Comparison of ENCODE assay signal across 11 mouse cellular contexts in the genomic region with DNA sequence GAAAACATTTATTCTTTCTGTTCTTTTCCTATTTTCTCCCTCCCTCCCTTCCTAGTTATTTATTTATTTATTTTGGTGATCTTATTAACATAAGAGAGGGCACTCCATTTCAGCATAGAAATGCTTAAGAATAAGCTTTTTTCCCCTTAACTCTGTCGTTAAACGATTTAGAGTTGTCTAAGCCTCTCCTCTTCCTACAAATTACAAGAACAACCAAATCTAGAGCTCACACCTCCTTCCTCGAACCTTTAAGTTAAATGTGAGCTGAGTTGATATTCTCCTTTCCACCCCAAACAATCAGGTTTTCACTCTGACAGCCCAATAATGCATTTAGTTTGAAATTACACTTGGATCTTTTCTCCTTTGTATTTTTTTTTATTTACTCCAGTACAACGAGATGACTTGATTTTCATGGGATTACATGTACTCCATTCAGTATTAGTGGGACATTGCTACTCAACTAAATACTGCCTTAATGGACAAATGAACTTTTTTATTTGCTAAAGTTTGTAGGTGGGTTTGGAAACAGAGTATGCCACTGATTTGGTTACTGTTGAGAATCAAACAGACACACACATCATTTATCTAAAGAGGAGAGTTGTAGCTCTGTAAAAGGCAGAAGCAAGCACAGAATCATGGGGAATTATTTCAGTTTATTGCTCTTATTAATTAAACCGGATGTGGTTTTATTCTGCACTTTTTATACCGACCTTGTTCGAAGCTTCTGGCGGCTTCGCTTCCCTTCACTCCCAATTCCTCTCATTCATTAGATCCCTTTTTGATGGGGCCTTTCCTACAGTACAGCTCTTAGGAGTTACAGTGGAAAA.
A peak's percentile ranks its signal among the peaks of the same experiment; 100 is the strongest.
DNase-seq lines count a peak whose midpoint lies in the region; ATAC-seq and TF ChIP-seq lines count a peak whose summit lies in the region.
"Had no signal": no experiment of that assay in that cellular context is flagged by ENCODE, and none has a peak within 500 bp of the region (broad histone marks: within the 10 kb centered on the region; RNA-seq: fewer than 3 reads in every experiment).

No protein-coding gene starts in this region.

- peak overlapping the region; percentile 88 for H3K9ac ChIP-seq in heart, embryonic 13.5 days
- no peak overlapping the region for H3K9ac ChIP-seq in midbrain, embryonic 16.5 days (ENCODE audit: low read depth, low read length)
- H3K9ac ChIP-seq in hindbrain, embryonic 15.5 days = peak overlapping the region; percentile 27; the same call in 1 of the 2 replicates
- H3K9ac ChIP-seq: limb, embryonic 12.5 days had no signal

- 28% methylated on average over 9 of the region's 9 CpGs for WGBS in heart, embryonic 13.5 days
- WGBS in midbrain, embryonic 10.5 days = under 1% methylated on average over 9 of the region's 9 CpGs
- 6% methylated on average over 9 of the region's 9 CpGs for WGBS in midbrain, embryonic 16.5 days
- WGBS in hindbrain, embryonic 15.5 days = 8% methylated on average over 9 of the region's 9 CpGs
- 43% methylated on average over 9 of the region's 9 CpGs for whole genome bisulfite sequencing in small intestine, adult 2 months

- H3K36me3 ChIP-seq in heart, embryonic 13.5 days = no peaks in the 10 kb centered on the region
- H3K36me3 ChIP-seq in midbrain, embryonic 10.5 days = no peaks in the 10 kb centered on the region
- H3K36me3 ChIP-seq in midbrain, embryonic 16.5 days (ENCODE audit: control insufficient read depth, insufficient read depth, low read length) = no peaks in the 10 kb centered on the region
- no peaks in the 10 kb centered on the region for H3K36me3 ChIP-seq in hindbrain, embryonic 15.5 days
- H3K36me3 ChIP-seq in small intestine, adult 2 months (ENCODE audit: control insufficient read depth, insufficient read depth, low read length) = no peaks in the 10 kb centered on the region
- H3K36me3 ChIP-seq: limb, embryonic 12.5 days had no signal

- no peak for ATAC-seq in heart, embryonic 13.5 days (ENCODE audit: extremely low read depth, insufficient number of reproducible peaks, low FRiP score, low TSS enrichment)
- ATAC-seq in midbrain, embryonic 16.5 days = no peak
- ATAC-seq in hindbrain, embryonic 15.5 days (ENCODE audit: low FRiP score, low read depth) = no peak

- no peaks in the 10 kb centered on the region for H3K9me3 ChIP-seq in heart, embryonic 13.5 days
- no peaks in the 10 kb centered on the region for H3K9me3 ChIP-seq in midbrain, embryonic 10.5 days (replicated peaks)
- no peaks in the 10 kb centered on the region for H3K9me3 ChIP-seq in midbrain, embryonic 16.5 days (replicated peaks; ENCODE audit: control insufficient read depth, low read length, poor library complexity, severe bottlenecking)
- H3K9me3 ChIP-seq in hindbrain, embryonic 15.5 days = no peaks in the 10 kb centered on the region
- H3K9me3 ChIP-seq: limb, embryonic 12.5 days had no signal

- DNase-seq in heart, postnatal 36 days = no peak
- no peak for DNase-seq in midbrain, embryonic 10.5 days (ENCODE audit: low spot score)
- DNase-seq in gastrocnemius, postnatal 10 days = no peak
- DNase-seq in thymus, postnatal 36 days = no peak
- DNase-seq: right cerebral cortex, postnatal 25 days; thymus, postnatal 25 days had no signal

- H3K4me3 ChIP-seq in heart, embryonic 13.5 days = peak overlapping the region; percentile 63; the same call in 1 of the 2 replicates
- peak overlapping the region; percentile 42 for H3K4me3 ChIP-seq in midbrain, embryonic 10.5 days
- H3K4me3 ChIP-seq in midbrain, embryonic 16.5 days (ENCODE audit: low read depth, low read length) = no peak overlapping the region
- H3K4me3 ChIP-seq in hindbrain, embryonic 15.5 days = peak overlapping the region; percentile 39; the same call in 1 of the 2 replicates
- H3K4me3 ChIP-seq in small intestine, adult 2 months (ENCODE audit: low read depth, low read length) = no peak overlapping the region
- H3K4me3 ChIP-seq: limb, embryonic 12.5 days had no signal

- H3K27me3 ChIP-seq in heart, embryonic 13.5 days (replicated peaks) = peaks cover 16% of the 10 kb centered on the region
- peaks cover 84% of the 10 kb centered on the region for H3K27me3 ChIP-seq in midbrain, embryonic 10.5 days (ENCODE audit: low read depth, poor library complexity, severe bottlenecking)
- peaks cover 2% of the 10 kb centered on the region; the same call in 1 of the 2 replicates for H3K27me3 ChIP-seq in midbrain, embryonic 16.5 days (ENCODE audit: control insufficient read depth, insufficient read depth, low read depth, low read length)
- no peaks in the 10 kb centered on the region for H3K27me3 ChIP-seq in hindbrain, embryonic 15.5 days
- peaks cover 48% of the 10 kb centered on the region for H3K27me3 ChIP-seq in small intestine, adult 2 months (ENCODE audit: control insufficient read depth, insufficient read depth, low read length)

- TF ChIP-seq POLR2A in small intestine, adult 2 months (IDR thresholded peaks at IDR 0.05; ENCODE audit: low read depth, low read length) = no peak

- intact Hi-C loops in heart, postnatal 36 days (cut with DNase I) = loop anchor here (10.0 kb wide), 1 partner anchor 331 kb away; no protein-coding TSS in a partner anchor

- H3K4me1 ChIP-seq in heart, embryonic 13.5 days = peaks cover 35% of the 10 kb centered on the region
- peaks cover 60% of the 10 kb centered on the region for H3K4me1 ChIP-seq in midbrain, embryonic 10.5 days
- peaks cover 17% of the 10 kb centered on the region for H3K4me1 ChIP-seq in midbrain, embryonic 16.5 days (ENCODE audit: control insufficient read depth, insufficient read depth, low read length)
- peaks cover 61% of the 10 kb centered on the region for H3K4me1 ChIP-seq in hindbrain, embryonic 15.5 days (replicated peaks)
- no peaks in the 10 kb centered on the region; the same call in 1 of the 2 replicates for H3K4me1 ChIP-seq in small intestine, adult 2 months (ENCODE audit: control insufficient read depth, insufficient read depth, insufficient read length, low read length)

- 0 out of 2 replicates have a peak overlapping the region, but pooled peaks have one; percentile 78 for H3K27ac ChIP-seq in heart, embryonic 13.5 days (replicated peaks)
- no peak overlapping the region for H3K27ac ChIP-seq in midbrain, embryonic 10.5 days (replicated peaks)
- H3K27ac ChIP-seq in midbrain, embryonic 16.5 days (ENCODE audit: low read length) = no peak overlapping the region
- H3K27ac ChIP-seq in hindbrain, embryonic 15.5 days (replicated peaks) = peak overlapping the region; percentile 92
- peak overlapping the region; percentile 53 for H3K27ac ChIP-seq in small intestine, adult 2 months (ENCODE audit: insufficient read depth, low read depth, low read length)
- H3K27ac ChIP-seq: limb, embryonic 12.5 days had no signal

- peak overlapping the region; percentile 94 for H3K4me2 ChIP-seq in heart, embryonic 13.5 days
- no peak overlapping the region for H3K4me2 ChIP-seq in midbrain, embryonic 16.5 days (ENCODE audit: low read length)
- peak overlapping the region; percentile 73 for H3K4me2 ChIP-seq in hindbrain, embryonic 15.5 days

- TF ChIP-seq CTCF in small intestine, adult 2 months (IDR thresholded peaks at IDR 0.05; ENCODE audit: extremely low read depth, insufficient read length, insufficient replicate concordance, low read depth, low read length) = no peak

Comparison
In these comparisons a context has a peak if more than half of its experiments do, and no peak if none do; other contexts are left out.
1. H3K4me3 ChIP-seq: peak in heart, embryonic 13.5 days (single experiment), midbrain, embryonic 10.5 days (single experiment) and hindbrain, embryonic 15.5 days (single experiment); none in midbrain, embryonic 16.5 days (single experiment) and small intestine, adult 2 months (single experiment).
2. H3K27ac ChIP-seq: peak in heart, embryonic 13.5 days (single experiment), hindbrain, embryonic 15.5 days (single experiment) and small intestine, adult 2 months (single experiment); none in midbrain, embryonic 10.5 days (single experiment) and midbrain, embryonic 16.5 days (single experiment).